8 mouse cellular contexts compared by ENCODE assay signal in the genomic region with DNA sequence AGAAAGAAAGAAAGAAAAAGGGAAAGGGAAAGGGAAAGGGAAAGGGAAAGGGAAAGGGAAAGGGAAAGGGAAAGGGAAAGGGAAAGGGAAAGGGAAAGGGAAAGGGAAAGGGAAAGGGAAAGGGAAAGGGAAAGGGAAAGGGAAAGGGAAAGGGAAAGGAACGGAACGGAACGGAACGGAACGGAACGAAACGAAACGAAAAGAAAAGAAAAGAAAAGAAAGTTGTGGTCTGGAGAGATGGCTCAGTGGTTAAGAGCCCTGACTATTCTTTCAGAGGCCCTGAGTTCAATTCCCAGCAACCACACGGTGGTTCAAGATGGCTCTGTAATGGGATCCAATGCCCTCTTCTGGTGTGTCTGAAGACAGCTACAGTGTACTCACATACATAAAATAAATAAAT. TPM values are rescaled to one million over a fixed set of nuclear protein-coding genes. Genes with fewer than 3 reads are reported as not detected.
"Had no signal": no experiment of that assay in that cellular context is flagged by ENCODE, and none has a peak within 500 bp of the region (broad histone marks: within the 10 kb centered on the region; RNA-seq: fewer than 3 reads in every experiment).

No protein-coding gene starts in this region.

RNA-seq across cellular contexts. Expression of a gene that starts 21.8 kb away (rescaled TPM):
- total RNA-seq: layer of hippocampus, adult 18-20 months; layer of hippocampus, adult 2 months; layer of hippocampus, adult 8-10 months; layer of hippocampus, postnatal 10 days; layer of hippocampus, postnatal 25 days; layer of hippocampus, postnatal 36 days; left cerebral cortex, adult 18-20 months; left cerebral cortex, adult 2 months had no signal
